Mouse (Mus musculus) embryonic facial prominence, embryonic 12.5 days (tissue): ENCODE results near the gene Lhx1. TPM values are rescaled to one million over a fixed set of nuclear protein-coding genes. Genes with fewer than 3 reads are reported as not detected.
A peak's percentile ranks its signal among the peaks of the same experiment; 100 is the strongest.

Experiments
- ATAC-seq: fragments of 200-750 bp; cut with Nextera tagmentation; 2 replicates; pipeline ENCODE4 v1.8.0; 2017; ENCODE audit not compliant: insufficient number of reproducible peaks, insufficient read depth, low FRiP score, low TSS enrichment
- H3K27ac ChIP-seq: fragments of 300-500 bp; sonication (generic); 2 replicates; pipeline ENCODE4 v1.5.1; 2016; ENCODE audit warnings: mild to moderate bottlenecking
- H3K27me3 ChIP-seq: fragments of 300-500 bp; sonication (generic); 2 replicates; pipeline ENCODE4 v1.6.1; 2016; ENCODE audit warnings: mild to moderate bottlenecking, moderate library complexity
- H3K36me3 ChIP-seq: fragments of 300-500 bp; sonication (generic); 2 replicates; pipeline ENCODE4 v1.6.1; 2016; ENCODE audit warnings: mild to moderate bottlenecking
- H3K4me1 ChIP-seq: fragments of 300-500 bp; sonication (generic); 2 replicates; pipeline ENCODE4 v1.6.1; 2016
- H3K4me2 ChIP-seq: fragments of 300-500 bp; sonication (generic); replicated peaks from 2 replicates; pipeline ENCODE4 v1.6.1; 2016; ENCODE audit warnings: mild to moderate bottlenecking, moderate library complexity
- H3K4me3 ChIP-seq: fragments of 300-500 bp; sonication (generic); 2 replicates; pipeline ENCODE4 v1.5.1; 2016; ENCODE audit warnings: mild to moderate bottlenecking
- H3K9ac ChIP-seq: fragments of 300-500 bp; sonication (generic); 2 replicates; pipeline ENCODE4 v1.6.1; 2016; ENCODE audit warnings: mild to moderate bottlenecking, moderate library complexity
- H3K9me3 ChIP-seq: fragments of 300-500 bp; sonication (generic); 2 replicates; pipeline ENCODE4 v1.6.1; 2016; ENCODE audit warnings: mild to moderate bottlenecking, moderate library complexity
- WGBS: fragments of 180-500 bp; shearing (Covaris S2); methylation state at CpG from one replicate; pipeline ENCODE4 v1.1.7; 2016; 5-methylcytosine and 5-hydroxymethylcytosine counted together
- polyA plus RNA-seq: library from polyadenylated mRNA; unstranded; fragments of >200 nt; fragmentation: Nextera tagmentation; extraction: Ambion mirVana; gene quantifications from 2 replicates; pipeline ENCODE4 v1.2.1, GENCODE M21; 2016

Lhx1 gene
- polyA plus RNA-seq, 1 experiment from 2014 or later: 0.60 TPM

DNA sequence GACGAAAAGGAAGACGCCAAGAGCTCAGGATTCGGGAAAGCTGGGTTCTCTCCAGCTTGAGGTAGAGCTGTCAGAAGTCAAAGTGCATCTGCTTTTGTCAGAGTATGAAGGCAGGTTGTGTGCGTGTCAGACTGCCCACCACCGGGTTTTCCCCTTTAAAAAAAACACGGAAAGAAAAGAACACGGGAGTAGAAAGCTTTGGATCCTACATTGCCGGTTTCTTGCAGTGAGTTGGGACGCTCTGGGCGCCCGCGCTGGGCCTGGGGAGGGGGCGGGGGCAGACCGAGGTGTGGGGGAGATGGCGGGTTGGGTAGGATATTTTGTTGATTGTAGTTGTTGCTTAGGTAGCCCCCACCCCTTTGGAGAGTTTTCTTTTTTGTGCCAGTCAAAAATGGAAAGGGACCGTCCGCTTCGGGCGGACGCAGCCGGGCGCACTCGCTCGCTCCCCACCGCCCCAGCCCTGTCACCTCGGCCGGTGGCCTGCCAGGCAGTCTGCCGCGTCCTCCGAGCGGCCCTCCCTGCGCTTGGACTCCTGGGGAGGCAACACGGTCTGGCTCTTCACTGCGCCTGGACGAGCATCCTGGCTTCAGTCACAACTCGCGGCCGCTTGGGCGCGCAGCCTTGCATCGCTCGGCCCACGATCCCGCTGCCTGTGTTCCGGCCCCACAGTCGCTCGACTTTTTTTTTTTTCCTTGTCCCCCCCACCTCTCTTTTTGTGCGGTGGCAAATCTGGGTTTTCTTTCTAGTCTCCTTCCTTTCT is 644 bp downstream of the Lhx1 start:
- H3K9ac ChIP-seq: no peak overlapping the region
- WGBS: under 1% methylated on average over 48 of the region's 48 CpGs
- H3K4me1 ChIP-seq: peaks cover 20% of the 10 kb centered on the region
- no peak overlapping the region for H3K27ac ChIP-seq
- no peaks in the 10 kb centered on the region for H3K36me3 ChIP-seq
- peak overlapping the region; percentile 47 for H3K4me3 ChIP-seq
- no peaks in the 10 kb centered on the region for H3K9me3 ChIP-seq
- ATAC-seq: no peak
- peak overlapping the region; percentile 86 for H3K4me2 ChIP-seq
- H3K27me3 ChIP-seq: peaks cover 93% of the 10 kb centered on the region

DNA sequence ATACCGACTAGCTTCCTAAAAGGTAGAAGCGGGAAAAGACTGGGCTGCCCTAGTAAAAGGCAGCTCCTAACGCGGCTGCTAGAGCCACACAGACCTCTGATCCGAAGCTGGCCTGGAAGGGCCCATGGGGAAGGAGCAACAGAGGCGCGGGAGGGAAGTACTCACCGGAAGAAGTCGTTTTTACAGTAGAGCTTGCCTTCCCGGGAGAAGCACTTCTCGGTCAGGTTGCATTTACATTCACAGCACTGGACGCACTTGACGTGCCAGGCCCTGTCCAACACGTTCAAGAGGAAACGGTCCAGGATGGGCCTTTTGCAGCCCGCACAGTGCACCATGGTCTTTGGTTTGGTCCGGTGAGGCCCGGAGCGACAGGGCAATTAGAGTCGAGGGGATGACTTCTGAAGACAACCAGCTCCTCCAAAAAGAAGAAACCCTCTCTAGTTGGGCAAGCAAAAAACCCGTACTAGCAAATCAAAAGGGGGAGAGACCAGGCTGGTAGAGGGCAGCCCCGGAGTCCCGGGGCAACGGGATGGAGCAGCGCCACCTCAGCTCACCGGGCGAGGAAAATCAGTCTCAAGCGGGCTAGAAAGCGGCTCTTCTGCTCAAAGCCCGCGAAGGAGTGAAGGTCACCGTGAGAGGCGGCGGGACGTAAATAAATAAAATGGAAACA is 1.4 kb downstream of the Lhx1 start:
- no peak overlapping the region for H3K9ac ChIP-seq
- no peak for ATAC-seq
- WGBS: under 1% methylated on average over 35 of the region's 35 CpGs

DNA sequence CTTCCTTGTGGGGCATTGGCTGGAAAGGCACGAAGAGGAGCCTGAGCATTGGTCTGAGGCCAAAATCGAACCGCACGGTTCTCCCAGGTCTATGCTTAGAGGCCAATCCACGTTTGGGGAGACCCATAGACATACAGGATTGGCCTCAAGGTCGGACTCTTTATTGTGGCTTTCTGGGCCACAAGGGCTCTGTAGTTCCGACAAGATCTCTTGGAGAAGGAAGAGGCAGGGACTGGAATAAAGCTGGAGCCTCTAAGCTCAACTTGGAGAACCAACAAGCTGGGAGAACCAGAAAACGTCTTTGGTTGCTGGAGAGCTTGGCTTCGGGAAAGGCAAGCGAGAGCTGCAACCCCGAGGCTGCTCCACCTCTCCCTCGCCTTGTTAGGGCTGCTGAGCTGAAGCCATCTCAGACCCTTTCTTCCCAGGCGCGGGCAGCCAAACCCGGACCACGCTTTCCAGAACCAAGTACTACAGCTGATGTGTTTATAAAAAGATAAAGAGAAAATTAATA is 2.0 kb downstream of the Lhx1 start:
- Histone ChIP-seq H3K9ac (no peak overlapping the region), H3K27ac (no peak overlapping the region), H3K27me3 (peaks cover 92% of the 10 kb centered on the region), H3K4me2 (no peak overlapping the region), H3K4me1 (peaks cover 20% of the 10 kb centered on the region), H3K36me3 (no peaks in the 10 kb centered on the region), H3K4me3 (peak overlapping the region; percentile 16; the same call in 1 of the 2 replicates), H3K9me3 (no peaks in the 10 kb centered on the region)
- ATAC-seq: no peak
- WGBS: 1% methylated on average over 16 of the region's 16 CpGs

More for the DNA sequence above, 1.4 kb downstream of the Lhx1 start:
- Histone ChIP-seq H3K4me2 (0 out of 2 replicates have a peak overlapping the region, but pooled peaks have one; percentile 86), H3K36me3 (no peaks in the 10 kb centered on the region), H3K27me3 (peaks cover 92% of the 10 kb centered on the region), H3K9me3 (no peaks in the 10 kb centered on the region), H3K27ac (no peak overlapping the region), H3K4me1 (peaks cover 20% of the 10 kb centered on the region), H3K4me3 (no peak overlapping the region)

DNA sequence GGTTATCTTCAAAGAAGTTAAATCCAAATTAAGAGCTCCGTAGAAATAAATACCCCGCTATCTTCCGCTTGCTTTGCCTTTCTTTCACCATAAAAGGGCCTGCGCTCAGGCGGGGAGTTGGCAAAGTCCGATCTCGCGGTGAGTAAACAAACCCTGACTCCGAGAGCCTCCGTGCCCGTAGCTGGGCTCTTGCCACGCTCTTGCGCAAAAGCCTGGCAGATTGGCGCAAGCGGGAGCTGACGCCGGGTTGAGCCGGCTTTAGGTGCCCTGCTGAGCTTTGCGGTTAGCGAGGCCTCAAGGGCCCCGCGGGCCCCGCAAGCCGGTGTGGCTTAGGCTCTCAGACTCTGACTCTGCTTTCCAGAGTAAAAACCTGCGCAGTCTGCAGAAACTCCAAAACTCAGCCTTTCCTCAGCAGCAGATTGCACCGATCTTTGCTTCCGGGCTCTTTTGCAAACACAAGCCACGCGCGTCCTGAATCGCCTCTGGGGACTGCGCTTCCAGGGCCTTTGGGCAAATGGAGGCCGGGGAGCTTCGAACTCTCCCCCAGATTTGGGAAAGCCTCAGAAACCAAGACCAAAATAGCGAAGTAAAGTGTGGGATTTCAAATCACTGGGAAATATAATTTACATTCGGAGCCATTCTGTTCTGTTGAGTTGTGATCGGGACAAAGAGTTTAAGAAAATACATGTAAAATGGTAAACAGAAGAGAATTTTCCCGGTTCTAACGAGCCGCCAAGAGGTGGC is 2.6 kb downstream of the Lhx1 start:
- Histone ChIP-seq H3K27ac (no peak overlapping the region), H3K9me3 (no peaks in the 10 kb centered on the region), H3K36me3 (no peaks in the 10 kb centered on the region), H3K4me1 (peaks cover 20% of the 10 kb centered on the region), H3K4me2 (peak overlapping the region; percentile 28; the same call in 1 of the 2 replicates), H3K4me3 (peak overlapping the region; percentile 16), H3K27me3 (peaks cover 88% of the 10 kb centered on the region), H3K9ac (no peak overlapping the region)
- WGBS: under 1% methylated on average over 40 of the region's 40 CpGs
- ATAC-seq: no peak

DNA sequence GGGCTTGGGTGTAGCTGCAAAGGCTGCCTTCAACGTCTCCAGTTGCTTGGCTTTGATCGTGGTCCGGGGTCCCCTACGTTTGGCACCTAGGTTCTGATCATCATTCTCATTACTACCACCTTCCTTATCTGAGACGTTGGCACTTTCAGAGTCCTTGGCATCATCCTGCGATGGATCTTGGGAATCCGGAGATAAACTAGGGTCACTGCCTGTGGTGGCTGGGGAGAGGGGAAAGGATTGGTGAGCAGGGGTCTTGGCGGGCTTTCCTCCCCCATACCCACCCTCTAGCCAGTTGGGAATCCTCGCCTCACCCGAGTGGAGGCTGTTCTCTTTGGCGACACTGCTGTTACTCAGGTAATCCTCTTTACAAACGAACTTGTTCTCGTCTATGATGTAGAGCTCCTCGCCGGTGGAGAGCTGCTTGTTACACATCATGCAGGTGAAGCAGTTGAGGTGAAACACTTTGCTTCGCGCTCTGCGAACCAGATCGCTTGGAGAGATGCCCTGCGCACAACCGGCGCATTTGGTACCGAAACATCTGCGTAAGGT is 3.5 kb downstream of the Lhx1 start:
- WGBS: 4% methylated on average over 24 of the region's 24 CpGs
- Histone ChIP-seq H3K27me3 (peaks cover 84% of the 10 kb centered on the region), H3K4me3 (no peak overlapping the region), H3K9me3 (no peaks in the 10 kb centered on the region), H3K36me3 (no peaks in the 10 kb centered on the region), H3K27ac (no peak overlapping the region), H3K4me2 (no peak overlapping the region), H3K9ac (no peak overlapping the region), H3K4me1 (peaks cover 20% of the 10 kb centered on the region)
- no peak for ATAC-seq

DNA sequence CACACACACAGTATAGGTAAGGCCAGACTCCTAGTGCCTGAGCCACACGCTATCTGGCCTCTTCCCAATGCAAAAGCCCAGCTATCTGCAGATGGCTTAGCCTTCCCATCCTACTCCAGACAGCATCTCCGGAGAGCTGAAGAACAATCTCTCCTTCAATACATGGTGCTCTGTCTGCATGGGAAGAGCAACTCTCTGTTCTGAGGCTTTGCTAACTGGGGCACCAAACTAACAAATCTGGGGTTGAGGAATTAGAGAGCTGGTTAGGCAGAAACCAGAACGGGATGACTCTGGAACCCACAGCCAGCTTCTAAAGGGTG is 4.3 kb downstream of the Lhx1 start:
- 11% methylated on average over 3 of the region's 3 CpGs for WGBS
- ATAC-seq: no peak
- Histone ChIP-seq H3K4me3 (no peak overlapping the region), H3K36me3 (no peaks in the 10 kb centered on the region), H3K4me2 (no peak overlapping the region), H3K9me3 (no peaks in the 10 kb centered on the region), H3K27me3 (peaks cover 83% of the 10 kb centered on the region), H3K9ac (no peak overlapping the region), H3K27ac (no peak overlapping the region), H3K4me1 (peaks cover 16% of the 10 kb centered on the region)

DNA sequence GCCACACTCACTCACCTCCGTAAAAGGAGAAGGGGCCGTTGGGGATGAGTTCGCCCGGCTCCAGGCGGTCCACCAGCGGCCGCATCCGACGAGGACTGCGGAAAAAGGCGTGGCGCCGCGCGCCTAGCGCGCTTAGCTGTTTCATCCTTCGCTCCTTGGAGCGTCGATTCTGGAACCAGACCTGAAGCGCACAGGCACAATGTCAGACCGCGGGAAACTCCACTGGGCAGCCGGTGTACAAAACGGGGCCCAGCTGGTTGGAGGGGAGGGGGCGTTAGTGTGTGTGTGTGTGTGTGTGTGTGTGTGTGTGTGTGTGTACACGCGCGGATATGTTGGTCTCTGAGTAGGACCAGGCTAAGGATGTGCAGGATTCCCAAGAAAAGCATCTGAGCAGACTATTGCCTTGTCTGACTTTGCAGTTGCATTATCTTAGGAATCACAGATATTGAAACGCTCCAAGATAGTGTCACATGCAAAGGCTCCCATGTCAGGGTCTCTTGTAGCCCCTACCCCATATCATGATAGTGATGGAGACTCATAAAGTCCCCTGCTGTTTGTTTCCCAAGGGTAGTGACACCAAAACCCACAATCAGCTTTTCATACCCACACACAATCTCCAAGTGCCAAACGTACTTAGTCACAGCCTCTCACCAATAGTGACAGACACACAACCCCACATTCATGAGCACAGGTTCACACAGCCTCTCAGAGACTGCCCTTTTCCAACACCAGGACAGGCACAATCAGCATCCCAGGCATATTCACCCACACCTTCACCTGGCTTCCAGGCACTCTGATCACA is 4.9 kb downstream of the Lhx1 start:
- Histone ChIP-seq H3K27ac (no peak overlapping the region), H3K9ac (no peak overlapping the region), H3K27me3 (peaks cover 83% of the 10 kb centered on the region), H3K4me1 (peaks cover 11% of the 10 kb centered on the region), H3K4me2 (no peak overlapping the region), H3K4me3 (no peak overlapping the region), H3K36me3 (no peaks in the 10 kb centered on the region), H3K9me3 (no peaks in the 10 kb centered on the region)
- WGBS: 4% methylated on average over 31 of the region's 31 CpGs
- ATAC-seq: no peak

DNA sequence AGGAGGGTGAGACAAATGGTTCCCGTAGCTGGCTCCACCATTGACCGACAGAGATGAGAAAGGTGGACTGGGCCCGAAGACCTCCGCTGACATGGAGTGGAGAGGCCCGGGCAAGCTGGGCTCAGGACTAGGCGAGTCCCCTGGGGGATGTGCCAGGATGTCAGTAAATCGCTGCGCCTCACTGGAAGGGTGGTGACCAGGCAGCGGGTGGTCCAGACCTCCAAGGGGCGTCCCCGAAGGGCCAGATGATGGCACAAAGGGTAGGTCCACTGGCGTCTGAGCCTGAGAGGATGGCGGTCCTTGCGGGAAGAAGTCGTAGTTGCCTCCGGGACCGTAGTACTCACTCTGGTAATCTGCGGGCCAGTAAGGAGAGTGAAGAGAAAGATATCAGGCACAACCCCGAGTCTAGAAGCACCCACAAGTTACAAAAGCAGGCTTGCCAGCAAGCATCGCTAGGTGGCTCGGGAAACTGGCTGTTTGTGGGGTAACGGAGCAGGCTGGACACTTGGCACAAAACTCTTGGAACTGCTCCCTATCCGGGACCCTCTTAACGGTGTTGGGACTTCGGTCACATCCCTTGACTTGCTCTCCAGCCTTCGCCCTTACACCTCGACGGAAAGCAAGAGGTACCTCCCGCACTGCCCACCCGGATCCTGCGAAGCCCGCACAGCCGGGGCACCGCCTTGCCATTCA is 5.6 kb downstream of the Lhx1 start:
- Histone ChIP-seq H3K36me3 (no peaks in the 10 kb centered on the region), H3K27me3 (peaks cover 84% of the 10 kb centered on the region), H3K4me2 (no peak overlapping the region), H3K9ac (no peak overlapping the region), H3K27ac (no peak overlapping the region), H3K4me3 (no peak overlapping the region), H3K9me3 (no peaks in the 10 kb centered on the region), H3K4me1 (peaks cover 4% of the 10 kb centered on the region; the same call in 1 of the 2 replicates)
- 4% methylated on average over 34 of the region's 34 CpGs for WGBS
- ATAC-seq: no peak

DNA sequence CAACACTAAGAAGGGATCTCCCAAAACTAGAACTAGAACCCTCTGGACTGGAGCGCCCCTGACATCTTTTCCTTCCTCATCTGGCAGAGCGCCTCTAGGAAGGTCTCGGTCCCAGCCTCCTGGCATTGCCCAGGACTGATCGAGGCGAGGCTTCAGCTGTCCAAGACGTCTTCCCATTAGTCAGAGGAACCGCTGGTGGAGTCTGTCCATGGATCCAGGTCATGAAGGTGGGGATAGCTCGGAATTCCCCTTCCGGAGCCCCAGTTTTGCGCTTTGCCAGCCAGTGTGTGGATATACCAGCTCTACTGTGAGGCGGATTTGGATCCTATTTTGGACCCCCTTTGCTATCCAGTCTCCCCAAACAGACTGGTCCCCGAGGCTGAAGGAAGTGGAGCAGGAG is 6.3 kb downstream of the Lhx1 start:
- 0 out of 2 replicates have a peak, but pooled peaks cover 2% of the 10 kb centered on the region for H3K4me1 ChIP-seq
- H3K9ac ChIP-seq: no peak overlapping the region
- H3K27ac ChIP-seq: no peak overlapping the region
- ATAC-seq: no peak
- no peak overlapping the region for H3K4me2 ChIP-seq
- H3K4me3 ChIP-seq: no peak overlapping the region
- H3K9me3 ChIP-seq: no peaks in the 10 kb centered on the region
- peaks cover 85% of the 10 kb centered on the region for H3K27me3 ChIP-seq
- no peaks in the 10 kb centered on the region for H3K36me3 ChIP-seq
- WGBS: 9% methylated on average over 12 of the region's 12 CpGs

DNA sequence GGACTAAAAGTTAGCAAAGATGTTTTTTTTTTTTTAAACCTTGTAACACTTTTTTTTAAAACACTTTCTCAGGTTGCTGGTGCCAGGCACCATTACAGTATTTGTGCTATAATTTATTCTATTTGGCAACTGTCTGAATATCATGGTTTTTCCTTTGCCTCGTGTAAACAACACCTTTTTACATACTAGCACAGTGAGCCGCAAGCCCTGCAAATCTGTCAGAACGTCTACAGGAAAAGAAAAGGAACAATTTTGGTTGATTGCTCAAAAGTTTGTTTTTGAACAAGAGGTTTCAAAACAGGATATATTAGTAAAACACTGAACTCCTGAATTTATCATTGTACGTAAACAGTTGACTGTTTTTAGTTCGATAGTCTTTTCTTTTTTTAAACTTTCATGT is 7.1 kb downstream of the Lhx1 start:
- Histone ChIP-seq H3K27ac (no peak overlapping the region), H3K27me3 (peaks cover 77% of the 10 kb centered on the region), H3K4me1 (0 out of 2 replicates have a peak, but pooled peaks cover 2% of the 10 kb centered on the region), H3K4me2 (no peak overlapping the region), H3K9ac (no peak overlapping the region), H3K9me3 (no peaks in the 10 kb centered on the region), H3K36me3 (no peaks in the 10 kb centered on the region), H3K4me3 (no peak overlapping the region)
- no peak for ATAC-seq
- WGBS: 21% methylated on average over 5 of the region's 5 CpGs
